Mouse (Mus musculus): Measurements from ENCODE around the gene Uri1. TPM values are rescaled to one million over a fixed set of nuclear protein-coding genes. Genes with fewer than 3 reads are reported as not detected.

Gene Uri1
- polyA plus RNA-seq, 1 experiment from 2014 or later = 42.0 TPM

- ATAC-seq (ENCODE audit: low FRiP score, low TSS enrichment) = no peak
- no peaks in the 10 kb centered on the region for H3K27me3 ChIP-seq (ENCODE audit: insufficient read depth, low read length)
- H3K36me3 ChIP-seq (ENCODE audit: insufficient read depth, low read length) = no peaks in the 10 kb centered on the region
- no peaks in the 10 kb centered on the region for H3K4me1 ChIP-seq (ENCODE audit: insufficient read depth, low read length)
- WGBS = 57% methylated on average over 5 of the region's 5 CpGs
- no peak overlapping the region for H3K9ac ChIP-seq (replicated peaks; ENCODE audit: low read length)
- H3K4me2 ChIP-seq (replicated peaks; ENCODE audit: low read depth, low read length) = no peak overlapping the region
- no peak overlapping the region for H3K4me3 ChIP-seq (ENCODE audit: low read length)
- no peak overlapping the region for H3K27ac ChIP-seq (ENCODE audit: low read length)
- no peaks in the 10 kb centered on the region; the same call in 1 of the 2 replicates for H3K9me3 ChIP-seq (ENCODE audit: low read length)
Observed at GRCm38 (mm10) chr7:38047229-38047628, 23.9 kb upstream of the Uri1 start.

- Histone ChIP-seq H3K27ac (ENCODE audit: low read length) (no peak overlapping the region), H3K27me3 (ENCODE audit: insufficient read depth, low read length) (no peaks in the 10 kb centered on the region), H3K9me3 (ENCODE audit: low read length) (no peaks in the 10 kb centered on the region), H3K4me1 (ENCODE audit: insufficient read depth, low read length) (no peaks in the 10 kb centered on the region), H3K4me2 (replicated peaks; ENCODE audit: low read depth, low read length) (no peak overlapping the region), H3K36me3 (ENCODE audit: insufficient read depth, low read length) (no peaks in the 10 kb centered on the region), H3K4me3 (ENCODE audit: low read length) (no peak overlapping the region), H3K9ac (replicated peaks; ENCODE audit: low read length) (no peak overlapping the region)
- 86% methylated on average over 3 of the region's 3 CpGs for WGBS
- ATAC-seq (ENCODE audit: low FRiP score, low TSS enrichment) = no peak
Observed at GRCm38 (mm10) chr7:38041244-38041643, 17.9 kb upstream of the Uri1 start.

- no peak for ATAC-seq (ENCODE audit: low FRiP score, low TSS enrichment)
Observed at GRCm38 (mm10) chr7:38037586-38037985, 14.2 kb upstream of the Uri1 start.

GRCm38 (mm10) chr7:38031183-38031582, 7.8 kb upstream of the Uri1 start:
- Histone ChIP-seq H3K9me3 (ENCODE audit: low read length) (no peaks in the 10 kb centered on the region), H3K27me3 (ENCODE audit: insufficient read depth, low read length) (no peaks in the 10 kb centered on the region), H3K27ac (ENCODE audit: low read length) (no peak overlapping the region), H3K36me3 (ENCODE audit: insufficient read depth, low read length) (no peaks in the 10 kb centered on the region), H3K4me1 (ENCODE audit: insufficient read depth, low read length) (no peaks in the 10 kb centered on the region), H3K9ac (replicated peaks; ENCODE audit: low read length) (no peak overlapping the region), H3K4me2 (replicated peaks; ENCODE audit: low read depth, low read length) (no peak overlapping the region), H3K4me3 (ENCODE audit: low read length) (no peak overlapping the region)
- ATAC-seq (ENCODE audit: low FRiP score, low TSS enrichment) = no peak
- 74% methylated on average over 4 of the region's 4 CpGs for WGBS

More at GRCm38 (mm10) chr7:38037586-38037985, 14.2 kb upstream of the Uri1 start:
- Histone ChIP-seq H3K27ac (ENCODE audit: low read length) (no peak overlapping the region), H3K4me3 (ENCODE audit: low read length) (no peak overlapping the region), H3K9ac (replicated peaks; ENCODE audit: low read length) (no peak overlapping the region), H3K9me3 (ENCODE audit: low read length) (no peaks in the 10 kb centered on the region), H3K4me2 (replicated peaks; ENCODE audit: low read depth, low read length) (no peak overlapping the region), H3K4me1 (ENCODE audit: insufficient read depth, low read length) (no peaks in the 10 kb centered on the region), H3K27me3 (ENCODE audit: insufficient read depth, low read length) (no peaks in the 10 kb centered on the region), H3K36me3 (ENCODE audit: insufficient read depth, low read length) (no peaks in the 10 kb centered on the region)
- WGBS = 75% methylated on average over 5 of the region's 5 CpGs

GRCm38 (mm10) chr7:38030606-38031005, 7.3 kb upstream of the Uri1 start:
- no peak overlapping the region for H3K9ac ChIP-seq (replicated peaks; ENCODE audit: low read length)
- H3K4me2 ChIP-seq (replicated peaks; ENCODE audit: low read depth, low read length) = no peak overlapping the region
- ATAC-seq (ENCODE audit: low FRiP score, low TSS enrichment) = no peak
- H3K27me3 ChIP-seq (ENCODE audit: insufficient read depth, low read length) = no peaks in the 10 kb centered on the region
- H3K36me3 ChIP-seq (ENCODE audit: insufficient read depth, low read length) = no peaks in the 10 kb centered on the region
- no peak overlapping the region for H3K4me3 ChIP-seq (ENCODE audit: low read length)
- 43% methylated on average over 6 of the region's 6 CpGs for WGBS
- H3K27ac ChIP-seq (ENCODE audit: low read length) = no peak overlapping the region
- no peaks in the 10 kb centered on the region for H3K9me3 ChIP-seq (ENCODE audit: low read length)
- H3K4me1 ChIP-seq (ENCODE audit: insufficient read depth, low read length) = no peaks in the 10 kb centered on the region

- no peaks in the 10 kb centered on the region for H3K36me3 ChIP-seq (ENCODE audit: insufficient read depth, low read length)
- ATAC-seq (ENCODE audit: low FRiP score, low TSS enrichment) = no peak
- no peak overlapping the region for H3K9ac ChIP-seq (replicated peaks; ENCODE audit: low read length)
- WGBS = 12% methylated on average over 2 of the region's 2 CpGs
- H3K4me2 ChIP-seq (replicated peaks; ENCODE audit: low read depth, low read length) = no peak overlapping the region
- no peak overlapping the region for H3K4me3 ChIP-seq (ENCODE audit: low read length)
- no peaks in the 10 kb centered on the region for H3K4me1 ChIP-seq (ENCODE audit: insufficient read depth, low read length)
- no peaks in the 10 kb centered on the region for H3K9me3 ChIP-seq (ENCODE audit: low read length)
- no peaks in the 10 kb centered on the region for H3K27me3 ChIP-seq (ENCODE audit: insufficient read depth, low read length)
- H3K27ac ChIP-seq (ENCODE audit: low read length) = no peak overlapping the region
Observed at GRCm38 (mm10) chr7:38029986-38030385, 6.6 kb upstream of the Uri1 start.

- Histone ChIP-seq H3K4me1 (ENCODE audit: insufficient read depth, low read length) (no peaks in the 10 kb centered on the region), H3K27me3 (ENCODE audit: insufficient read depth, low read length) (no peaks in the 10 kb centered on the region), H3K27ac (ENCODE audit: low read length) (no peak overlapping the region), H3K9ac (replicated peaks; ENCODE audit: low read length) (no peak overlapping the region), H3K4me2 (replicated peaks; ENCODE audit: low read depth, low read length) (no peak overlapping the region), H3K36me3 (ENCODE audit: insufficient read depth, low read length) (no peaks in the 10 kb centered on the region), H3K4me3 (ENCODE audit: low read length) (no peak overlapping the region), H3K9me3 (ENCODE audit: low read length) (no peaks in the 10 kb centered on the region)
- ATAC-seq (ENCODE audit: low FRiP score, low TSS enrichment) = no peak
- WGBS = 56% methylated on average over 5 of the region's 5 CpGs
Observed at GRCm38 (mm10) chr7:38029083-38029482, 5.7 kb upstream of the Uri1 start.

- no peak overlapping the region for H3K4me3 ChIP-seq (ENCODE audit: low read length)
- 80% methylated on average over 7 of the region's 7 CpGs for WGBS
- no peak overlapping the region for H3K4me2 ChIP-seq (replicated peaks; ENCODE audit: low read depth, low read length)
Observed at GRCm38 (mm10) chr7:38027940-38028600, 4.7 kb upstream of the Uri1 start.

GRCm38 (mm10) chr7:38024839-38025238, 1.5 kb upstream of the Uri1 start:
- Histone ChIP-seq H3K4me2 (replicated peaks; ENCODE audit: low read depth, low read length) (no peak overlapping the region), H3K27me3 (ENCODE audit: insufficient read depth, low read length) (no peaks in the 10 kb centered on the region), H3K27ac (ENCODE audit: low read length) (no peak overlapping the region), H3K9ac (replicated peaks; ENCODE audit: low read length) (no peak overlapping the region), H3K4me3 (ENCODE audit: low read length) (no peak overlapping the region), H3K9me3 (ENCODE audit: low read length) (no peaks in the 10 kb centered on the region), H3K36me3 (ENCODE audit: insufficient read depth, low read length) (no peaks in the 10 kb centered on the region), H3K4me1 (ENCODE audit: insufficient read depth, low read length) (no peaks in the 10 kb centered on the region)
- WGBS = 83% methylated on average over 4 of the region's 4 CpGs
- no peak for ATAC-seq (ENCODE audit: low FRiP score, low TSS enrichment)

More at GRCm38 (mm10) chr7:38027940-38028600, 4.7 kb upstream of the Uri1 start:
- no peak overlapping the region for H3K9ac ChIP-seq (replicated peaks; ENCODE audit: low read length)
- no peaks in the 10 kb centered on the region for H3K4me1 ChIP-seq (ENCODE audit: insufficient read depth, low read length)
- H3K36me3 ChIP-seq (ENCODE audit: insufficient read depth, low read length) = no peaks in the 10 kb centered on the region
- no peak overlapping the region for H3K27ac ChIP-seq (ENCODE audit: low read length)
- ATAC-seq (ENCODE audit: low FRiP score, low TSS enrichment) = no peak
- H3K9me3 ChIP-seq (ENCODE audit: low read length) = no peaks in the 10 kb centered on the region
- no peaks in the 10 kb centered on the region for H3K27me3 ChIP-seq (ENCODE audit: insufficient read depth, low read length)

- no peaks in the 10 kb centered on the region for H3K27me3 ChIP-seq (ENCODE audit: insufficient read depth, low read length)
- H3K36me3 ChIP-seq (ENCODE audit: insufficient read depth, low read length) = no peaks in the 10 kb centered on the region
- 45% methylated on average over 2 of the region's 2 CpGs for WGBS
- peak overlapping the region; percentile 91 for H3K9ac ChIP-seq (replicated peaks; ENCODE audit: low read length)
- H3K27ac ChIP-seq (ENCODE audit: low read length) = no peak overlapping the region; the same call in 1 of the 2 replicates
- H3K9me3 ChIP-seq (ENCODE audit: low read length) = no peaks in the 10 kb centered on the region
- peak overlapping the region; percentile 87 for H3K4me3 ChIP-seq (ENCODE audit: low read length)
- peaks cover 11% of the 10 kb centered on the region for H3K4me1 ChIP-seq (ENCODE audit: insufficient read depth, low read length)
- H3K4me2 ChIP-seq (replicated peaks; ENCODE audit: low read depth, low read length) = peak overlapping the region; percentile 75
- ATAC-seq (ENCODE audit: low FRiP score, low TSS enrichment) = 0 out of 2 replicates have a peak, but pooled peaks have one; percentile 28
Observed at GRCm38 (mm10) chr7:38019770-38020169, 3.6 kb downstream of the Uri1 start.
